Mouse (Mus musculus) right cerebral cortex, postnatal 36 days (tissue): ENCODE measurements at regions not wholly inside any gene's neighbourhood (a gene's known extent, or its start where the extent isn't known, plus 50 kb on each side); places are given as distances from the start of the nearest gene placed in this dataset.

Experiments used
- DNase-seq, 2 experiments: peaks; one replicate each; pipeline ENCODE4 v3.0.0; 2022; ENCODE audit warnings: low spot score in 2 of 2, mixed read lengths in 1 of 2

GRCm38 (mm10) chrX:10770575-10770974, 55.8 kb downstream of the Mid1ip1 start:
- DNase-seq: no peak

GRCm38 (mm10) chrX:10775714-10776515, 61.1 kb downstream of the Mid1ip1 start:
- peak; percentile 8 to 9 for DNase-seq

- DNase-seq: no peak
These were observed 61.7 kb downstream of the Mid1ip1 start for GRCm38 (mm10) chrX:10776516-10776818.

GRCm38 (mm10) chrX:10778014-10778413, 63.2 kb downstream of the Mid1ip1 start:
- no peak for DNase-seq

GRCm38 (mm10) chrX:10786359-10786758, 71.5 kb downstream of the Mid1ip1 start:
- no peak for DNase-seq

GRCm38 (mm10) chrX:10787057-10787456, 72.2 kb downstream of the Mid1ip1 start:
- no peak for DNase-seq

GRCm38 (mm10) chrX:10820313-10820920, 105.6 kb downstream of the Mid1ip1 start:
- peak in 1 of 2 experiments; percentile 1 for DNase-seq

- DNase-seq: no peak
These were observed 118.9 kb downstream of the Mid1ip1 start for GRCm38 (mm10) chrX:10833681-10834080.

- no peak for DNase-seq
These were observed 142.3 kb downstream of the Mid1ip1 start for GRCm38 (mm10) chrX:10857089-10857488.

GRCm38 (mm10) chrX:10857668-10858067, 142.9 kb downstream of the Mid1ip1 start:
- DNase-seq: no peak

- DNase-seq: no peak
These were observed 156.8 kb downstream of the Mid1ip1 start for GRCm38 (mm10) chrX:10871613-10872012.

- DNase-seq: no peak
These were observed 163.0 kb downstream of the Mid1ip1 start for GRCm38 (mm10) chrX:10877856-10878255.

- DNase-seq: no peak
These were observed 164.1 kb downstream of the Mid1ip1 start for GRCm38 (mm10) chrX:10878922-10879321.

- no peak for DNase-seq
These were observed 169.1 kb downstream of the Mid1ip1 start for GRCm38 (mm10) chrX:10883729-10884464.

- no peak for DNase-seq
These were observed 178.0 kb downstream of the Mid1ip1 start for GRCm38 (mm10) chrX:10892815-10893214.

- DNase-seq: no peak
These were observed 181.6 kb downstream of the Mid1ip1 start for GRCm38 (mm10) chrX:10896193-10896955.

- no peak for DNase-seq
These were observed 187.9 kb downstream of the Mid1ip1 start for GRCm38 (mm10) chrX:10902686-10903085.

GRCm38 (mm10) chrX:10904072-10904471, 189.3 kb downstream of the Mid1ip1 start:
- no peak for DNase-seq

GRCm38 (mm10) chrX:10904889-10905288, 190.1 kb downstream of the Mid1ip1 start:
- DNase-seq: no peak

GRCm38 (mm10) chrX:10911127-10912061, 196.6 kb downstream of the Mid1ip1 start:
- no peak for DNase-seq
